ENCODE assay signal across 8 mouse cellular contexts in the genomic region with DNA sequence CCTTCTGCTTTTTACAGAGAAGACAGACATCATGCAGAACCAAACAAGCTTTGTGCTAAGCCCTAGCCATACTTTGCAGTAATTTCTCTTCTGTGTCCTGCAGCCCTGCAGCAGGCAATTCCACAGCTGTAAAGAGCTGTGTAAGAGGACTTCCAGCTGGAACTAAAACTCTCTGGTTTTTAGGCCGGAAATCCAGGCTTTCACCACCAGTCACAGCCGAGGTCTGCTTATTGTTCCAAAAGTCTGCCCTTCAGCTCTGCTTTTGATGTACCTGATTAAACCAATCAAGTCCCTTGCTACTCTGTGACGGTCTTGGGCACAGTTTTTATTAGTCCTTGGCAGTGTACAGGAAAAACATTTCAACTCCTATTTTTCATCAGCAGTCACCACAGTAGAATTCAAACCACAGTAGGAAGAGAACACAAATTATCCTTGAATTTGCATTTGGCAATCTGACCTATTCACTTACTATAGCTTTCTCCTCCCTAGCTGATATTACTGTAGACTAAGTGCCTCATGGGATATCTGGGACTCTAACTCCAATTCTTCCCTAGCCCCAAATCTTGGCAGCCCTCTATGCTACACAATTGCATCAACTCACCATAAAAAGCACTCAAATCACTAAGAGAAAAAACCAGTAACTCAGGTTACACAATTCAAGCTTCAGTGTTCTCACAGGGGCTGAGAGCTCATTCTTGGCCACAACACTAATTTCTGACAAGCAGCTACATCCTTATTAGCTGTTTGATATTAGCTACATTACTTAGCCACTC. TPM values are rescaled to one million over a fixed set of nuclear protein-coding genes. Genes with fewer than 3 reads are reported as not detected.
DNase-seq lines count a peak whose midpoint lies in the region; ATAC-seq lines count a peak whose summit lies in the region.

No protein-coding gene starts in this region.

- H3K27me3 ChIP-seq in lung, embryonic 15.5 days, result no peaks in the 10 kb centered on the region

- WGBS in lung, embryonic 15.5 days, result 18% methylated on average over 3 of the region's 3 CpGs

- H3K9me3 ChIP-seq in lung, embryonic 15.5 days, result no peaks in the 10 kb centered on the region

- ATAC-seq in lung, embryonic 15.5 days (ENCODE audit: borderline replicate concordance, extremely low read depth, low FRiP score, low TSS enrichment), result peak; percentile 82; the same call in 1 of the 2 replicates

- intact Hi-C loops in heart, postnatal 25 days (cut with DNase I), result no loop called here

- no peak overlapping the region for H3K4me3 ChIP-seq in lung, embryonic 15.5 days

- H3K36me3 ChIP-seq in lung, embryonic 15.5 days, result no peaks in the 10 kb centered on the region

- H3K4me2 ChIP-seq in lung, embryonic 15.5 days, result peak overlapping the region; percentile 61; the same call in 1 of the 2 replicates

- peaks cover 56% of the 10 kb centered on the region for H3K4me1 ChIP-seq in lung, embryonic 15.5 days

- peak; percentile 52 to 53 for DNase-seq in heart, adult 18-20 months
- no peak for DNase-seq in heart, postnatal 25 days (ENCODE audit: low spot score)
- peak; percentile 38 to 48 for DNase-seq in adrenal gland, postnatal 36 days
- DNase-seq in hindlimb bud, embryonic 11.5 days (ENCODE audit: extremely low spot score, low read depth, low spot score), result peak; percentile 78
- DNase-seq in layer of hippocampus, adult 9-11 months, result no peak
- no peak for DNase-seq in thymus, postnatal 10 days (ENCODE audit: low spot score in 2 of 2)
- no peak for DNase-seq in cerebellum, adult 11 months

- H3K9ac ChIP-seq in lung, embryonic 15.5 days, result no peak overlapping the region

- H3K27ac ChIP-seq in lung, embryonic 15.5 days, result peak overlapping the region; percentile 81

RNA-seq across cellular contexts. Expression of a gene that starts 14.2 kb away (rescaled TPM):
- total RNA-seq in heart, adult 18-20 months (2021), result 10 to 100 TPM; 39.5 to 42.6 TPM
- 10 to 100 TPM; 58.6 to 62.3 TPM for total RNA-seq in heart, postnatal 25 days (2021)
- total RNA-seq in adrenal gland, postnatal 36 days (2021), result 10 to 100 TPM; 46.6 to 50.0 TPM
- polyA plus RNA-seq in lung, embryonic 15.5 days (2015; fragmentation: Nextera tagmentation; extraction: Ambion mirVana), result 93.7 and 99.5 TPM in 2 replicates

RNA-seq across cellular contexts. Expression of a gene that starts 37.4 kb away (rescaled TPM):
- under 1 TPM in 1 of 2 experiments, not detected in 1; 0.05 TPM for total RNA-seq in heart, adult 18-20 months (2021)
- under 1 TPM in 1 of 2 experiments, not detected in 1; 0.05 TPM for total RNA-seq in heart, postnatal 25 days (2021)
- total RNA-seq in adrenal gland, postnatal 36 days (2021), result 1 to 10 TPM; 5.5 to 6.2 TPM
- 0.57 and 0.72 TPM in 2 replicates for polyA plus RNA-seq in lung, embryonic 15.5 days (2015; fragmentation: Nextera tagmentation; extraction: Ambion mirVana)

Comparison
In these comparisons a context has a peak if more than half of its experiments do, and no peak if none do; other contexts are left out.
1. DNase-seq: peak in heart, adult 18-20 months (2 of 2), adrenal gland, postnatal 36 days (2 of 2) and hindlimb bud, embryonic 11.5 days (single experiment); none in heart, postnatal 25 days (single experiment), layer of hippocampus, adult 9-11 months (single experiment), thymus, postnatal 10 days (0 of 2) and cerebellum, adult 11 months (single experiment).
2. RNA of a gene that starts 37.4 kb away (total RNA-seq): 5.5 to 6.2 TPM in adrenal gland, postnatal 36 days; 0.05 TPM in heart, postnatal 25 days and 0.05 TPM in heart, adult 18-20 months; every median in the first group is over 4 times any median in the second.